In genomic region chr5:126369436-126369835, GRCm38 (mm10) we compare ENCODE assay signal across 16 mouse cellular contexts.
"Had no signal": no experiment of that assay in that cellular context is flagged by ENCODE, and none has a peak within 500 bp of the region (broad histone marks: within the 10 kb centered on the region; RNA-seq: fewer than 3 reads in every experiment).

No protein-coding gene starts in this region.

- H3K9ac ChIP-seq: neural tube, embryonic 13.5 days; neural tube, embryonic 15.5 days; stomach, embryonic 15.5 days had no signal

- H3K36me3 ChIP-seq: neural tube, embryonic 13.5 days; neural tube, embryonic 15.5 days; stomach, embryonic 15.5 days had no signal

- H3K4me1 ChIP-seq: neural tube, embryonic 13.5 days; neural tube, embryonic 15.5 days; stomach, embryonic 15.5 days had no signal

- H3K27ac ChIP-seq: neural tube, embryonic 13.5 days; neural tube, embryonic 15.5 days; stomach, embryonic 15.5 days; stomach, postnatal 0 days had no signal

- DNase-seq: retina, postnatal 1 day; right cerebral cortex, adult 18-20 months; right cerebral cortex, postnatal 14 days; right cerebral cortex, postnatal 25 days; right cerebral cortex, postnatal 4 days; spleen, adult 18-20 months; thymus, adult 18-20 months; thymus, adult 2 months; thymus, postnatal 14 days; thymus, postnatal 25 days; thymus, postnatal 36 days; thymus, postnatal 4 days had no signal

- H3K27me3 ChIP-seq: neural tube, embryonic 13.5 days; neural tube, embryonic 15.5 days; stomach, embryonic 15.5 days had no signal

- H3K4me3 ChIP-seq: neural tube, embryonic 13.5 days; neural tube, embryonic 15.5 days; stomach, embryonic 15.5 days had no signal

- H3K4me2 ChIP-seq: neural tube, embryonic 13.5 days; neural tube, embryonic 15.5 days; stomach, embryonic 15.5 days had no signal

- H3K9me3 ChIP-seq: neural tube, embryonic 13.5 days; neural tube, embryonic 15.5 days; stomach, embryonic 15.5 days had no signal
